Mouse (Mus musculus) liver, embryonic 13.5 days (tissue): ENCODE measurements around the gene Bnipl. TPM values are rescaled to one million over a fixed set of nuclear protein-coding genes. Genes with fewer than 3 reads are reported as not detected.

Source experiments
- ATAC-seq: fragments of 200-750 bp; cut with Nextera tagmentation; 2 replicates; pipeline ENCODE4 v1.8.0; 2017; ENCODE audit warnings: low read depth, mild to moderate bottlenecking, moderate number of reproducible peaks, moderate library complexity
- DNase-seq: peaks from one replicate; pipeline ENCODE4 v3.0.0; 2022
- H3K27ac ChIP-seq: fragments of 300-500 bp; sonication (generic); 2 replicates; pipeline ENCODE4 v1.5.1; 2015; ENCODE audit warnings: moderate library complexity, mild to moderate bottlenecking, inconsistent platforms
- H3K27me3 ChIP-seq: fragments of 300-500 bp; sonication (generic); 2 replicates; pipeline ENCODE4 v1.6.1; 2015; ENCODE audit warnings: mild to moderate bottlenecking, inconsistent platforms
- H3K36me3 ChIP-seq: fragments of 300-500 bp; sonication (generic); 2 replicates; pipeline ENCODE4 v1.6.1; 2015; ENCODE audit warnings: mild to moderate bottlenecking, inconsistent platforms
- H3K4me1 ChIP-seq: fragments of 300-500 bp; sonication (generic); replicated peaks from 2 replicates; pipeline ENCODE4 v1.6.1; 2015; ENCODE audit warnings: inconsistent platforms
- H3K4me2 ChIP-seq: fragments of 300-500 bp; sonication (generic); 2 replicates; pipeline ENCODE4 v1.6.1; 2015; ENCODE audit warnings: inconsistent platforms, mild to moderate bottlenecking, moderate library complexity
- H3K4me3 ChIP-seq: fragments of 300-500 bp; sonication (generic); replicated peaks from 2 replicates; pipeline ENCODE4 v1.5.1; 2015; ENCODE audit warnings: mild to moderate bottlenecking, inconsistent platforms
- H3K9ac ChIP-seq: fragments of 300-500 bp; sonication (generic); 2 replicates; pipeline ENCODE4 v1.6.1; 2015; ENCODE audit warnings: mild to moderate bottlenecking, inconsistent platforms
- H3K9me3 ChIP-seq: fragments of 300-500 bp; sonication (generic); replicated peaks from 2 replicates; pipeline ENCODE4 v1.6.1; 2016; ENCODE audit warnings: inconsistent platforms
- WGBS: fragments of 180-500 bp; shearing (Covaris S2); methylation state at CpG from one replicate; pipeline ENCODE4 v1.1.7; 2015; ENCODE audit not compliant: insufficient replicate concordance; 5-methylcytosine and 5-hydroxymethylcytosine counted together
- polyA plus RNA-seq: library from polyadenylated mRNA; unstranded; fragments of >200 nt; fragmentation: Nextera tagmentation; extraction: Ambion mirVana; gene quantifications from 2 replicates; pipeline ENCODE4 v1.2.1, GENCODE M21; 2015

Gene Bnipl
- not detected in 2 replicates for polyA plus RNA-seq

DNA sequence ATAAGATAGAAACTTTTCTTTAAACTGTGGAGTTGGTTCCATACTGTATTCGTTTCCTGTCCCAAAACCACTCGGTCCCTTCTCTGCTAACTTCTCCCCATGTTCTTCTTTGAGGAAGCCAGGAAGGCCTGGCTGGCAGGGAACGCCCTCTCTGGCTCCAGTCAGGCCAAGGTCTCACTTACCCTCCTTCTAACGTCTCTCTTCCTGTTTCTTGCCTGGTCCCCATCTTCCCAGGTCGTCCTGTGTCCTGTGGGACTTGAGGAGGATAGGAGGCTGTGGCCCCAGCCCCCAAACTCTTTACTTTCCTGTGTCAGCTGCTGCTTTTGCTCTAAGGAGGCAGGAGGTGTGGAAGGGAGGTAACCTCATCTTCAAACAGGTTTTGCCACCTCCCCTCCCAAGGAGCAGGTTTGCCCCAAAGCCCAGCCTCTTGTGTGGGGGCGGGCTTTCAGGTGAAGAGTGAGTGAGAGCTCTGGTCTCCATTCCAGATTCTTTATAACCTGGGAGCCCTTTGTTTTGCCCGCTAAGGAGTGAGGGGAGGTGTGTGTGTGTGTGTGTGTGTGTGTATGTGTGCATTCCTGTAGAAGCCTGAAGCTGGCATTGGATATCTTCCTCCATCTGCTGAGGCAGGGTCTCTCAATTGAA, at the start of gene Bnipl:
Bnipl (minus strand) TSS at position 411 of the 642 bp plus-strand sequence.
- H3K4me2 ChIP-seq, result no peak within 1 kb of the TSS
- DNase-seq, result no peak
- H3K4me1 ChIP-seq, result peaks cover 15% of the 10 kb centered on the region
- H3K9me3 ChIP-seq, result no peaks in the 10 kb centered on the region
- no peak within 1 kb of the TSS for H3K4me3 ChIP-seq
- no peak within 1 kb of the TSS for H3K27ac ChIP-seq
- 46% methylated on average over 7 of the region's 7 CpGs for WGBS
- no peak within 1 kb of the TSS for H3K9ac ChIP-seq
- ATAC-seq, result no peak
- peaks cover 23% of the 10 kb centered on the region for H3K36me3 ChIP-seq
- H3K27me3 ChIP-seq, result no peaks in the 10 kb centered on the region

DNA sequence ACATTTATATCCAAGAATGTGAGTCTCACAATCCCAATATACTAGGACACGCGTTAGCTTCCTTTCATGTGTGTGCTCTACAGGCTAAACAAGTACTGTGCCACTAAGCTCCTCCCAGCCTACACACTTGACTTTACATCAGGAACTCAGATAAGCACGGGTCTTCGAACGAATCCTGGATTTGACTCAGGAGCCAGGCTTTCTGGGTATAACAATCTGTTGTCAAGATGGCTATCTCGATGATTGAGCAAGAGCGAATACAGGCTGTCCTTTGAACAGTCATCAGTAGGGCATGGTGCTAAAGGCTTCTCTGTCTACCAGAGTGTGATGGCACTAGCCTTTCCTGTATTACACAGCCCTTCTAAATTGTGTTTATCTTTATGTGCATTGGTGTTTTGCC, 47.0 kb upstream of the Bnipl start:
- H3K9me3 ChIP-seq, result no peaks in the 10 kb centered on the region
- peak overlapping the region; percentile 41; the same call in 1 of the 2 replicates for H3K27ac ChIP-seq
- H3K4me1 ChIP-seq, result peaks cover 47% of the 10 kb centered on the region
- H3K4me3 ChIP-seq, result no peak overlapping the region
- no peak overlapping the region for H3K9ac ChIP-seq
- no peak for DNase-seq
- ATAC-seq, result no peak
- 50% methylated on average over 7 of the region's 7 CpGs for WGBS
- H3K36me3 ChIP-seq, result peaks cover 39% of the 10 kb centered on the region
- no peaks in the 10 kb centered on the region for H3K27me3 ChIP-seq
- no peak overlapping the region for H3K4me2 ChIP-seq

DNA sequence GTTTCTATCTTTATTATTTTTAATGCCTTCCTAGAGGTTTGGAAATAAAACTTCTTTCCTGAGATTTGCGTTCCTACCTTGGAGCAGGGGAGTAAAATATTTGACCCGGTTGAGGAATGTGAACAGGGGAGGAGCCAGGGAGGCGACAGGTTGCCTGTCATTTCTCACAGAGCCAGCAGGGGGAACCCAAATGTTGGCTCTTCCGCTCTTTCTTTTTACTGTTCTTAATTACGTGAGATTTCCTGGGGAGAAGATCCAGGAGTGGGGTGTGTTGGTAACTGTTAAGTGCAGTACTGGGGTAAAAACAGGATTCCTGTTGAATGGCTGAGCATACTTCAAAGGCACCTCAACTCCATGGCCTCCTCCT, 45.1 kb upstream of the Bnipl start:
- ATAC-seq (no peak), DNase-seq (no peak)
- no peak overlapping the region for H3K4me3 ChIP-seq
- H3K36me3 ChIP-seq, result peaks cover 45% of the 10 kb centered on the region
- H3K4me1 ChIP-seq, result peaks cover 53% of the 10 kb centered on the region
- no peaks in the 10 kb centered on the region for H3K9me3 ChIP-seq
- no peak overlapping the region for H3K4me2 ChIP-seq
- no peaks in the 10 kb centered on the region for H3K27me3 ChIP-seq
- H3K27ac ChIP-seq, result no peak overlapping the region; the same call in 1 of the 2 replicates
- 20% methylated on average over 5 of the region's 5 CpGs for WGBS
- H3K9ac ChIP-seq, result no peak overlapping the region; the same call in 1 of the 2 replicates

DNA sequence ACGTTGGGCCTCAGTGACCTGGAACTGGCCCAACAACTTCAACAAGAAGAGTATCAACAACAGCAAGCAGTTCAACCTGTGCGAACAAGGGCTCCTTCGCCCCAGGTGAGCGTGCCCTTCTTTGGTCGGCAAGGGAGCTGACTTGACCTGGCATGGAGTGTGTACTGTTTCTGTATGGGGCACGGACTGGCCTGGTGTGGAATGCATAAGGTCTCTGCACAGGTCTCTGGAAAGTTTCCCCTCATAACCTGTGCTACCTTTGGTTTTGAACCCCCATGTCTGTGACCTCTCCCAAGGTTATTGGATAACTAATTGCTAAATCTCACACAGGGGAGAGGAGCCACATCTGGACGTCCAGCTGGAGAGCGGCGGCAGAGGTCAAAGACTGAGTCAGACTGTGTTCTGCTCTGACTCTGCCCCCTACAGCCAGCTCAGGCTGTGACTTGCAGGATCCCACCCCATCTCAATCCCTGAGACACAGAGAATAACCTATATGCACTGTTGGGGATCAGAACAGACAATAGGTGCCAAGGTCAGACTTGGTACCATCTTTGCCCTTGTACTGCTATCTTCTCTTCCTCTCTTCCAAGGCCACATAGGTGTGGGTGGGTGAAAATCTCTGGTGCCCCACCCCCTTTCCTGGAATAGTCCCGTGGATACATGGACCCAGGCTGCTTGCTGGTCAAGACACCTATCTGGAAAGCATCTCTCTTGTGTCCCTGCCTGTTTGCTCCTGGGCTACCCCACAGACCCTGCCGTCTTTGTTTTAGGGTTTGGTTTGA, 44.5 kb upstream of the Bnipl start:
- DNase-seq (no peak), ATAC-seq (peak; percentile 38; the same call in 1 of the 2 replicates)
- H3K4me1 ChIP-seq, result peaks cover 54% of the 10 kb centered on the region
- H3K36me3 ChIP-seq, result peaks cover 50% of the 10 kb centered on the region
- 69% methylated on average over 11 of the region's 11 CpGs for WGBS
- H3K9me3 ChIP-seq, result no peaks in the 10 kb centered on the region
- peak overlapping the region; percentile 49; the same call in 1 of the 2 replicates for H3K27ac ChIP-seq
- H3K27me3 ChIP-seq, result no peaks in the 10 kb centered on the region
- H3K4me2 ChIP-seq, result no peak overlapping the region
- no peak overlapping the region; the same call in 1 of the 2 replicates for H3K9ac ChIP-seq
- no peak overlapping the region for H3K4me3 ChIP-seq

DNA sequence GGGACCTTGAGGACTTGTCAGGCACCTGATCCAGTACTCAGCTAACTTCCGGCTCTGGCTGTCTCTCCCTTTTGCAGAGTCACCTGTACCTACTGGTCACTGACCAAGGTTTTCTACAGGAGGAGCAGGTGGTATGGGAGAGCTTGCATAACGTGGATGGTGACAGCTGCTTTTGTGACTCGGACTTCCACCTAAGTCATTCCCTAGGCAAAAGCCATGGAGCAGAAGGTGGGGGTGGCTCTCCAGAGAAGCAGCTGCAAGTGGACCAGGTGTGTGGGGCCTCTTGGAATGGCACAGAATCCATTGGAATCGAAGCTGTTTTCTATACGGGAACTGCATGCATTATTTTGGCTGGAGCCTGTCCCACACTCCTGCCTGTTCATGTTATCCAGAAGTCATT, 43.7 kb upstream of the Bnipl start:
- H3K9ac ChIP-seq, result no peak overlapping the region
- H3K36me3 ChIP-seq, result peaks cover 52% of the 10 kb centered on the region
- H3K27me3 ChIP-seq, result no peaks in the 10 kb centered on the region
- H3K4me1 ChIP-seq, result peaks cover 54% of the 10 kb centered on the region
- DNase-seq (no peak), ATAC-seq (no peak)
- no peak overlapping the region for H3K4me2 ChIP-seq
- H3K4me3 ChIP-seq, result no peak overlapping the region
- H3K27ac ChIP-seq, result no peak overlapping the region
- WGBS, result 74% methylated on average over 5 of the region's 5 CpGs
- H3K9me3 ChIP-seq, result no peaks in the 10 kb centered on the region

DNA sequence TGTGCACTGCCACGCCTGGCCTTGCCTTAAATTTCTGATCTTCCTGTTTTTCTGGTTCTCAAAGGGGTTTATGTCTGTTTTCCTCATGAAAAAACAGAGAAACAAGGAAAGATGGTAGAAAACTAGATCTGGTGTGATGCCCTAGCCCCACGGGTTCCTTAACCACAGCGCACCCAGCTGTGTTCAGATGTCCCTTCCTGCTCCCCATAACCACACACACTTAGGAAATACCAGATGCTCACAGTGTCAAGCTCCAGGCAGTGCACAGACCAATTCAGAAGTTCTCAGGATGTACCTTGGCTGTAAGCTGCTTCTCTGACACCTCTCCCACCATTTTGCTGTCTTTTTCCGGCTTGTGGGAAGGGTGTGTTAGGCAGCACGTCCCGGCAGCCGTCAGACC, 43.3 kb upstream of the Bnipl start:
- Histone ChIP-seq H3K27ac (peak overlapping the region; percentile 60), H3K4me1 (peaks cover 54% of the 10 kb centered on the region), H3K36me3 (peaks cover 56% of the 10 kb centered on the region), H3K27me3 (no peaks in the 10 kb centered on the region), H3K9me3 (no peaks in the 10 kb centered on the region), H3K9ac (no peak overlapping the region), H3K4me3 (no peak overlapping the region), H3K4me2 (no peak overlapping the region)
- WGBS, result 66% methylated on average over 7 of the region's 7 CpGs
- no peak for ATAC-seq
- no peak for DNase-seq

DNA sequence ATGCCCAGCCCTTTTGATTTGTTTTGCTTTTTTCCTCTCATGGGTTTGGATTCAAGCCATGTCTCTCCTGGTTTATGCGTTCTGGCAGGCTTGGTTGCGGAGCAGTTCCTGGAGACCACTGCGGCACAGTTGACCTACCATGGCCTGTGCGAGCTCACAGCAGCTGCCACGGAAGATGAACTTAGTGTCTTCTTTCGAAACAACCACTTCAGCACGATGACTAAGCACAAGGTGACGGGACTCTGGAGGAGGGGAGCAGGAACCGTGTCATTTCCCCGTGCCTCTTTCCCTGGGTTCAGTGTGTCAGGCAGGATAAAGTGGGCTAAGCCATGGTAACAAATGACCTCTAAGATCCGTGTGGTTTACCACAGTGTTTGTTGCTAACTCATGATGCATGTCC, 42.5 kb upstream of the Bnipl start:
- 24% methylated on average over 11 of the region's 11 CpGs for WGBS
- no peak for DNase-seq
- Histone ChIP-seq H3K36me3 (peaks cover 62% of the 10 kb centered on the region), H3K27ac (peak overlapping the region; percentile 65), H3K4me3 (no peak overlapping the region), H3K4me1 (peaks cover 54% of the 10 kb centered on the region), H3K27me3 (no peaks in the 10 kb centered on the region), H3K9me3 (no peaks in the 10 kb centered on the region), H3K4me2 (no peak overlapping the region), H3K9ac (no peak overlapping the region)
- peak; percentile 32; the same call in 1 of the 2 replicates for ATAC-seq

DNA sequence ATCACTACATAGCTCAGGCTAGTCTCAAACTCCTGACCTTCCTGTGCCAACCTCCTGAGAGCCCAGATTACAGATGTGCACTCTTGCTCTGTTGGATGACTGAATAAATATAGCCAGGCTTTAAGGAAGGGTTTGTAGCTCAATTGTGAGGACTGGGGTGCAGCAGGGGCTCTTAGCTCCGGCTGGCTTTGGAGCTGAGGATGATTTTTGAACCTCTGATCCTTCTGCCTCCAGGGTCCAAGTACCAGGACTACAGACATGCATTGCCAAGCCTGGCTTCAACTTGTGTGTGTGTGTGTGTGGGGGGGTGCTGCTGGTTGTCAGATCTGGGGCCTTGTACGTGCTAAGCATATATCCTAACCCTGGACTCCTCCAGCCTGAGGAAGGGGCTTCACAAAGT, 41.9 kb upstream of the Bnipl start:
- peaks cover 68% of the 10 kb centered on the region for H3K36me3 ChIP-seq
- no peaks in the 10 kb centered on the region for H3K27me3 ChIP-seq
- peaks cover 52% of the 10 kb centered on the region for H3K4me1 ChIP-seq
- no peak overlapping the region for H3K4me2 ChIP-seq
- H3K4me3 ChIP-seq, result no peak overlapping the region
- no peak overlapping the region for H3K9ac ChIP-seq
- H3K27ac ChIP-seq, result peak overlapping the region; percentile 65
- ATAC-seq (no peak), DNase-seq (no peak)
- WGBS, result 60% methylated on average over 2 of the region's 2 CpGs
- H3K9me3 ChIP-seq, result no peaks in the 10 kb centered on the region

DNA sequence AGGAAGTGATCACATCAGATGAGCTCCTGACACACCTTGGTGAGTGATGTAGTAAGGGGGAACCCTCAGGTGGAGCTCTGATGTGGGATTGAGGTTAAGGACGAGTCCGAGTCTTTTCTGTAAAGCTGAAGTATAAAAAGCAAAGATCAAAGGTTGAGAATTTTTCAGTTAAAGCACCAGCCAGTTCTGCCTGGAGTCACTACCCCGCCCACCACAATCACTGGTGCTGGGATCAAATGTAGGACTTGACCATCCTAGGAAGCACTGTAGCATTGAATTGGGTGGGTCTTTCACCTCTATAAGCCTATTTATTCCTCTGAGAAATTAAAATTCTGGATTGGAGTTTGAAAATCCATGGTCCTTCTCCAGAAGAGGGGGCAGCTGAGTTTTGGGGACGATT, 40.0 kb upstream of the Bnipl start:
- Histone ChIP-seq H3K4me2 (no peak overlapping the region), H3K27ac (no peak overlapping the region), H3K36me3 (peaks cover 68% of the 10 kb centered on the region), H3K4me3 (no peak overlapping the region), H3K27me3 (no peaks in the 10 kb centered on the region), H3K4me1 (peaks cover 46% of the 10 kb centered on the region), H3K9ac (no peak overlapping the region), H3K9me3 (no peaks in the 10 kb centered on the region)
- ATAC-seq, result no peak
- 66% methylated on average over 4 of the region's 4 CpGs for WGBS
- DNase-seq, result no peak

DNA sequence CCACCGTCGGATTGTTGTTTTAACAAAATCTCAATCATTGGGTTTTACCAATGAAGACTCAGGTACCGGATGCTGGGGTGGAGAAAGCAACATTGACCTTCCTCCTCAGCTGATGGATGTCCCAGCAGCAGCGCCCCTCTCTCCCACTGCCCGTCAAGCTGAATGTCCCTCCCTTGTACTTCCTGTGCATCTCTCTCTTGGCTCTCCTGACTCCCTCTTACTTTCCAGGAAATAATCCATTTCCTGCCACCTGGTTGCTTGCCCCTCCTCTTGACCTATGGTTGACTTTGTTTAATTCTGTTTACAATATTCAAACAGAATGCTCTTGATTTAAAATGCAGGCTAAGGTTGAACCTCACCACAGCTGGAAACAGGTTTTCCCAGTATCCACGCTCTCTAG, 39.2 kb upstream of the Bnipl start:
- ATAC-seq, result no peak
- H3K4me1 ChIP-seq, result peaks cover 46% of the 10 kb centered on the region
- H3K4me2 ChIP-seq, result no peak overlapping the region
- no peak overlapping the region for H3K9ac ChIP-seq
- no peak overlapping the region for H3K4me3 ChIP-seq
- H3K27me3 ChIP-seq, result no peaks in the 10 kb centered on the region
- no peaks in the 10 kb centered on the region for H3K9me3 ChIP-seq
- 79% methylated on average over 6 of the region's 6 CpGs for WGBS
- no peak overlapping the region for H3K27ac ChIP-seq
- DNase-seq, result no peak
- peaks cover 61% of the 10 kb centered on the region for H3K36me3 ChIP-seq

DNA sequence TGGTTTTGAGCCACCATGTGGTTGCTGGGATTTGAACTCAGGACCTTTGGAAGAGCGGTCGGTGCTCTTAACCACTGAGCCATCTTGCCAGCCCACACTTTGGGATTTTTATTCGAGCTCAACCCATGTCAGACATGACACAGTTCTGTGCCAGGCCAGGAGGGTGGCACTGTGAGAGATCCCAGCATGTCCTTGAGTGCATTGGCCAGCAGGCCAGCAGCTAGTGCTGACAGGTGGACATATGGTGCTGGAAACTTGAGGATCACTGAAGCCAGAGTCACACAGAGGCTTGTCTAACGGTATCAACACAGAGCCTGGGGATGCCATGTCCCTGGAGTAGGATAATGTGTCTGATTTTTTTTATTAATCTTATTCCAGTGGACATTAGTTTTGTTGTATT, 38.4 kb upstream of the Bnipl start:
- Histone ChIP-seq H3K27me3 (no peaks in the 10 kb centered on the region), H3K36me3 (peaks cover 54% of the 10 kb centered on the region), H3K4me2 (no peak overlapping the region), H3K27ac (no peak overlapping the region), H3K9ac (no peak overlapping the region), H3K9me3 (no peaks in the 10 kb centered on the region), H3K4me1 (peaks cover 47% of the 10 kb centered on the region), H3K4me3 (no peak overlapping the region)
- WGBS, result 85% methylated on average over 4 of the region's 4 CpGs
- no peak for DNase-seq
- ATAC-seq, result no peak
